Mouse (Mus musculus): ENCODE results near the gene Alg14.

- TF ChIP-seq EP300 (IDR thresholded peaks at IDR 0.05; ENCODE audit: insufficient read depth, low read depth, low read length): no peak
- TF ChIP-seq CTCF (IDR thresholded peaks at IDR 0.05; ENCODE audit: low read depth, low read length): no peak
Observed at GRCm38 (mm10) chr3:121390724-121391123, 99.2 kb downstream of the Alg14 start.
